Mouse (Mus musculus) kidney, adult 2 months (tissue): Measurements from ENCODE around the gene Arf6.
A peak's percentile ranks its signal among the peaks of the same experiment; 100 is the strongest.

Experiments used
- CTCF ChIP-seq: fragments of 200-500 bp; conservative IDR thresholded peaks from 2 replicates; pipeline ENCODE4 v1.5.1; 2011; ENCODE audit warnings: low read depth, mild to moderate bottlenecking, control low read depth, low read length, moderate library complexity, mixed read lengths; ENCODE audit not compliant: insufficient read depth, insufficient read length
- POLR2A ChIP-seq: fragments of 200-500 bp; IDR thresholded peaks from one replicate; pipeline ENCODE4 v1.6.1; 2011; ENCODE audit warnings: low read depth, low read length, control low read depth

DNA sequence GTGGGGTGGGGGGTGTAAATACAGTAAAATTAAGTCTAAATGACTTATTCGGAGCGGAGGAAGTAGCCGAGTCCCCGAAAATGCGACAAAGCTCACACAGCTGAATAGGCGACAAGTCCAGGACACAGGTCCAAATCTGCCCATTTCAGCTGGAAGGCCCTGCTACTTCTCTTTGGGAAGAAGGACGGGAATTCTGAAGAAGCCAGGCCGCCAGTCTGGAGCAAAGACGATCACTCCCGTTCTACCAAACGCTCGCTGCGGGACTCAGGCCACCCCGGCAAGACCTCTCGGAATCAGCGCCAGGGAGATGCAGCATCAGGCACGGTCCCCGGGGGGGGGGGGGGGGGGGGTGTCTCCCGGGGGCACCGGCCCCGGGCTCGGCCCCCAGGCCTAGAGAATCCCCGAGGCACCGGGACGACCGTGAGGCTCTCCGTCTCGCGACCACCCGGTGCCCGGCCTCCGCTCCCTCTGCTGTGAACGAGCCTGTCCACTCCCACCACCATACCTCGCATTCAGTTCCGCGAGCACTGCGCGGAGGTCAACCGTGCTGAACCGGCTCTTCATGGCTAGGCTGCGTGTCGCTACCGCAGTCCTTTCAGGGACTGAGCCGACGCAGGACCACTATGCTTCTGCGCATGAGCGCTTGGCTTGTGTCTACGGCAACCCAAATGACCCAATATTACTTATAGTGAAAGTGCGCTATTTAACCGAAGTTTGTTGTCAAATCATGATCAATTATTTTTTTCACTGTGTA is 15.2 kb upstream of the Arf6 start, which contains the start of gene Nemf:
- TF ChIP-seq CTCF, result no peak
- TF ChIP-seq POLR2A, result peak; percentile 95
